In the genomic region with DNA sequence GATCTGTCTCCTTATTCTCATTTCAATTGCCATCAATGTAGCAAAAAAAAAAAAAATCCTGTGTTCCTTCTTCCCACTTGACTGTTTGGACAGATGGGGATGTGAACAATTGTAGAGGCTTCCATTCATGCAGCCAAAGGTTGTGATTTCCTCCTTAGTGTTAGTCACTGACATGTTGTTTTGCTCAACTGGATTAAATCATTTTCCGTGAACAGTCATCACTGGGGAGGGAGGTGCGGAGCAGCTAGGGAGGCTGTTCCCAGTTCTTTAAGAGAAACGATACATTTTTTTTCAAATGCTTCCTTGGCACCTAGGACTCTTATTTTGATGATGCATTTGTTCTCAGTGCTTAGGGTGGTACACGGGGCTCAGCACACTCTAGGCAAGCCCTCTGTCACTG, we compare ENCODE assay signal across 24 mouse cellular contexts. TPM values are rescaled to one million over a fixed set of nuclear protein-coding genes. Genes with fewer than 3 reads are reported as not detected.
DNase-seq lines count a peak whose midpoint lies in the region; ATAC-seq and TF ChIP-seq lines count a peak whose summit lies in the region.
"Had no signal": no experiment of that assay in that cellular context is flagged by ENCODE, and none has a peak within 500 bp of the region (broad histone marks: within the 10 kb centered on the region; RNA-seq: fewer than 3 reads in every experiment).

No protein-coding gene starts in this region.

- no peak for ATAC-seq in midbrain, postnatal 0 days (ENCODE audit: low FRiP score)
- ATAC-seq: forebrain, embryonic 15.5 days; hindbrain, postnatal 0 days; intestine, embryonic 16.5 days; liver, postnatal 0 days had no signal

- no peak for TF ChIP-seq POLR2A in thymus, adult 2 months (IDR thresholded peaks at IDR 0.05; ENCODE audit: control insufficient read depth, extremely low read depth, insufficient read depth, low read length, poor library complexity)

- no peak for TF ChIP-seq CTCF in thymus, adult 2 months (IDR thresholded peaks at IDR 0.05; ENCODE audit: borderline replicate concordance, control insufficient read depth, extremely low read depth, insufficient read depth, low read length, poor library complexity)
- TF ChIP-seq CTCF in midbrain, postnatal 0 days (IDR thresholded peaks at IDR 0.05), result no peak

- no peak overlapping the region for H3K9ac ChIP-seq in midbrain, postnatal 0 days (replicated peaks; ENCODE audit: low read length, poor library complexity, severe bottlenecking)
- H3K9ac ChIP-seq: embryonic facial prominence, embryonic 13.5 days; forebrain, embryonic 15.5 days; limb, embryonic 12.5 days; liver, postnatal 0 days had no signal

- 85% methylated on average over 4 of the region's 4 CpGs for WGBS in thymus, adult 2 months
- WGBS in midbrain, postnatal 0 days, result 85% methylated on average over 4 of the region's 4 CpGs

- no peaks in the 10 kb centered on the region for H3K9me3 ChIP-seq in midbrain, postnatal 0 days (ENCODE audit: low read length)
- H3K9me3 ChIP-seq: embryonic facial prominence, embryonic 13.5 days; forebrain, embryonic 15.5 days; limb, embryonic 12.5 days had no signal

- no peak overlapping the region for H3K4me2 ChIP-seq in midbrain, postnatal 0 days (ENCODE audit: low read depth, low read length, poor library complexity, severe bottlenecking)
- H3K4me2 ChIP-seq: embryonic facial prominence, embryonic 13.5 days; forebrain, embryonic 15.5 days; limb, embryonic 12.5 days; liver, embryonic 11.5 days; midbrain, embryonic 11.5 days had no signal

- intact Hi-C loops in gastrocnemius, postnatal 36 days (cut with DNase I), result no loop called here

- H3K4me3 ChIP-seq in thymus, adult 2 months (ENCODE audit: control insufficient read depth, insufficient read depth, low read length), result no peak overlapping the region
- H3K4me3 ChIP-seq in midbrain, postnatal 0 days (ENCODE audit: low read depth, low read length), result no peak overlapping the region
- H3K4me3 ChIP-seq: embryonic facial prominence, embryonic 13.5 days; forebrain, embryonic 15.5 days; limb, embryonic 12.5 days had no signal

- DNase-seq in gastrocnemius, postnatal 25 days, result peak; percentile 8
- no peak for DNase-seq in gastrocnemius, postnatal 36 days
- DNase-seq in layer of hippocampus, adult 11-12 months (ENCODE audit: low spot score), result peak; percentile 30
- no peak for DNase-seq in layer of hippocampus, postnatal 10 days (ENCODE audit: low spot score in 2 of 2)
- DNase-seq in 3T3-L1 (ENCODE audit: low read depth, low spot score), result peak; percentile 31
- peak; percentile 57 for DNase-seq in NIH3T3 (ENCODE audit: low read depth)
- no peak for DNase-seq in thymus, adult 2 months
- no peak for DNase-seq in midbrain, postnatal 0 days (ENCODE audit: low spot score)
- DNase-seq: cerebellum, adult 2 months; cerebellum, postnatal 36 days; embryo, embryonic 11 days; kidney, adult 9 months; kidney, postnatal 14 days; liver, postnatal 0 days; lung, postnatal 14 days; spleen, adult 18-20 months; thymus, postnatal 14 days had no signal

- no peaks in the 10 kb centered on the region for H3K27me3 ChIP-seq in thymus, adult 2 months (ENCODE audit: control insufficient read depth, insufficient read depth, low read length)
- no peaks in the 10 kb centered on the region for H3K27me3 ChIP-seq in midbrain, postnatal 0 days (ENCODE audit: insufficient read depth, low read length)
- H3K27me3 ChIP-seq: embryonic facial prominence, embryonic 13.5 days; forebrain, embryonic 15.5 days; limb, embryonic 12.5 days had no signal

- no peaks in the 10 kb centered on the region for H3K36me3 ChIP-seq in thymus, adult 2 months (ENCODE audit: control insufficient read depth, insufficient read depth, low read length)
- H3K36me3 ChIP-seq in midbrain, postnatal 0 days (ENCODE audit: insufficient read depth, low read length), result no peaks in the 10 kb centered on the region
- H3K36me3 ChIP-seq: embryonic facial prominence, embryonic 13.5 days; forebrain, embryonic 15.5 days; limb, embryonic 12.5 days had no signal

- no peak overlapping the region for H3K27ac ChIP-seq in thymus, adult 2 months (ENCODE audit: control insufficient read depth, insufficient read depth, low read length)
- H3K27ac ChIP-seq in midbrain, postnatal 0 days (ENCODE audit: low read depth, low read length), result no peak overlapping the region
- H3K27ac ChIP-seq: embryonic facial prominence, embryonic 13.5 days; forebrain, embryonic 15.5 days; hindbrain, postnatal 0 days; limb, embryonic 12.5 days had no signal

- no peaks in the 10 kb centered on the region for H3K4me1 ChIP-seq in thymus, adult 2 months (replicated peaks; ENCODE audit: control insufficient read depth, insufficient read depth, low read length)
- no peaks in the 10 kb centered on the region for H3K4me1 ChIP-seq in midbrain, postnatal 0 days (ENCODE audit: insufficient read depth, low read length)
- H3K4me1 ChIP-seq: embryonic facial prominence, embryonic 13.5 days; forebrain, embryonic 15.5 days; limb, embryonic 12.5 days had no signal

RNA-seq across cellular contexts. Expression of gene Gda, which starts 15.8 kb away (rescaled TPM):
- 1 to 10 TPM; 4.9 to 8.5 TPM for total RNA-seq in gastrocnemius, postnatal 25 days (2021)
- total RNA-seq in gastrocnemius, postnatal 36 days (2021), result 1 to 10 TPM; 5.7 to 6.0 TPM
- total RNA-seq in layer of hippocampus, postnatal 10 days (2021), result 100 to 1,000 TPM; 153 to 155 TPM
- 1.4 and 1.9 TPM in 2 replicates for polyA plus RNA-seq in thymus, adult 2 months (2012; rRNA removed)
- 5.8 and 6.9 TPM in 2 replicates for total RNA-seq in midbrain, postnatal 0 days (2014; rRNA removed)
- 1.5 and 2.4 TPM in 2 replicates for polyA plus RNA-seq in midbrain, postnatal 0 days (2015; fragmentation: Nextera tagmentation; extraction: Ambion mirVana)
- polyA plus RNA-seq: limb, embryonic 12.5 days had no signal

Comparison
In these comparisons a context has a peak if more than half of its experiments do, and no peak if none do; other contexts are left out.
1. DNase-seq: peak in gastrocnemius, postnatal 25 days (single experiment), layer of hippocampus, adult 11-12 months (single experiment), 3T3-L1 (single experiment) and NIH3T3 (single experiment); none in gastrocnemius, postnatal 36 days (0 of 2), layer of hippocampus, postnatal 10 days (0 of 2), thymus, adult 2 months (single experiment) and midbrain, postnatal 0 days (single experiment).
2. RNA of gene Gda, which starts 15.8 kb away (total RNA-seq): 153 to 155 TPM in layer of hippocampus, postnatal 10 days; 4.9 to 8.5 TPM in gastrocnemius, postnatal 25 days, 5.8 to 6.9 TPM in midbrain, postnatal 0 days and 5.7 to 6.0 TPM in gastrocnemius, postnatal 36 days; every median in the first group is over 10 times any median in the second.